Mouse (Mus musculus): ENCODE measurements around the gene Bmp6.

- TF ChIP-seq POLR2A (IDR thresholded peaks at IDR 0.05; ENCODE audit: low read depth, low read length) (no peak), CTCF (IDR thresholded peaks at IDR 0.05; ENCODE audit: extremely low read depth, insufficient read depth, insufficient read length, insufficient replicate concordance) (no peak)
Observed at GRCm38 (mm10) chr13:38363869-38364268, 19.0 kb downstream of the Bmp6 start.
